Mouse (Mus musculus) spleen, adult 2 months (tissue): Measurements from ENCODE around the gene Plcb4.

Experiments used
- CTCF ChIP-seq: fragments of 200-500 bp; IDR thresholded peaks from 2 replicates; pipeline ENCODE4 v1.5.1; 2011; ENCODE audit warnings: mild to moderate bottlenecking, inconsistent platforms; ENCODE audit not compliant: insufficient read depth, insufficient read length, insufficient replicate concordance; ENCODE audit errors: extremely low read depth
- POLR2A ChIP-seq: fragments of 200-500 bp; IDR thresholded peaks from 2 replicates; pipeline ENCODE4 v1.6.1; 2011; ENCODE audit warnings: low read depth, low read length, inconsistent platforms

DNA sequence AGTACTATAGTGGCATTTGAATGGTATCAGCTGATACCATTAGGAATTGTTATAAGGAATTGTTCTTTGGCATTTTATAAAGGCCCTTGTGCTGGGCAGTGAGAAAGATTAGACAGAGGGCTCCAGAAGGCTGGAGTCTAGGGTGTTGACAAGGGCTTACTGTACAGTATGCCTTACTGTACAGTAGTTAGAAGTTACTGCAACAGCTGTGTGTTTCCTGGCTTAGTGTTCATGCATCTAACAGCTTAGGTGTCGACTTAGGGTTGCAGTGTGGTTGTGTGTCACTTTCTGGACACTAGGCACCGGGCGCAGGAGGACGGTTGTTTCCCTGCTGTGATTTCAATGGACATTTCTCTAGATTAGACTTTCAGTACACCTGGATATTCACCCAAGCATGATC is 57.4 kb downstream of the Plcb4 start:
- TF ChIP-seq POLR2A (no peak), CTCF (no peak)
